17 mouse cellular contexts compared by ENCODE assay signal in the genomic region with DNA sequence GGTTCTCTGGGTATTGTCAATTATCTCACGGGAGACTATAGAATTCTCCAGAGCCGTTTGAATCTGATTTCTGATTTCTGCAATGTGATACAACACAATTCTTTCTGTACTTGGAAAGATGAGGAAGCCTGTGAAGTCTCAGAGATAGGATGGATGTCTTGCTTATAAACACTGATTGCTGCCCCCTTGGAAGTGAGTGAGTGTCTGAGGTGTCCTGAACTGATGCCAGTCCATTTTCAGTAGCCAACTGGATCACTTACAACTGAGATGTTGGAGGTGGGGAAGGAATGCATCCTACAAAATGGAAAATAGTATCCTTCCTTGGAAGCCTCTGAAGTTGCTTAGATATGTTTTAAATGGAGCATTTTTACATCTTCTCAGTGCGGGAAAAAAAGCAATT.
"Had no signal": no experiment of that assay in that cellular context is flagged by ENCODE, and none has a peak within 500 bp of the region (broad histone marks: within the 10 kb centered on the region; RNA-seq: fewer than 3 reads in every experiment).

No protein-coding gene starts in this region.

- ATAC-seq: liver, embryonic 12.5 days; liver, postnatal 0 days; lung, postnatal 0 days; midbrain, embryonic 13.5 days; midbrain, embryonic 15.5 days; midbrain, embryonic 16.5 days had no signal

- DNase-seq: left cerebral cortex, postnatal 4 days; liver; liver, embryonic 13.5 days; liver, postnatal 0 days; lung, adult 18-20 months; lung, adult 2 months; lung, embryonic 14.5 days; lung, postnatal 10 days; lung, postnatal 14 days; lung, postnatal 36 days; lung, postnatal 4 days; midbrain, embryonic 14.5 days had no signal
